Mouse (Mus musculus) layer of hippocampus, adult 18-20 months (tissue): ENCODE measurements around the gene Zmynd10. TPM values are rescaled to one million over a fixed set of nuclear protein-coding genes. Genes with fewer than 3 reads are reported as not detected.

ENCODE experiments used
- DNase-seq, 2 experiments: peaks; one replicate each; pipeline ENCODE4 v3.0.0; 2022; ENCODE audit warnings: low spot score in 2 of 2
- total RNA-seq, 2 experiments: library from RNA; stranded (reverse); gene quantifications; 2 replicates each; pipeline ENCODE4 v1.2.3; 2021

The Zmynd10 gene
- total RNA-seq, 2 experiments from 2014 or later = 5.7 to 6.2 TPM

- DNase-seq = peak in 1 of 2 experiments; percentile 59
These were observed 52.7 kb downstream of the Zmynd10 start for GRCm38 (mm10) chr9:107599842-107600241.

GRCm38 (mm10) chr9:107600745-107601144, 53.6 kb downstream of the Zmynd10 start:
- DNase-seq = no peak

Other genes with a start within 250 kb of the Zmynd10 start
- 10 to 100 TPM; 14.5 to 14.9 TPM for gene Hemk1, start 208.9 kb upstream of the Zmynd10 start, total RNA-seq
- gene 6430571L13Rik, start 206.7 kb upstream of the Zmynd10 start, total RNA-seq = 1 to 10 TPM; 2.5 to 3.2 TPM
- 10 to 100 TPM; 15.1 to 17.7 TPM for gene Cacna2d2, start 147.7 kb upstream of the Zmynd10 start, total RNA-seq
- 10 to 100 TPM; 41.7 to 42.3 TPM for gene Tmem115, start 13.4 kb upstream of the Zmynd10 start, total RNA-seq
- gene Cyb561d2, start 5.1 kb upstream of the Zmynd10 start, total RNA-seq = 10 to 100 TPM; 15.4 to 17.2 TPM
- gene Nprl2, start 5.1 kb upstream of the Zmynd10 start, total RNA-seq = 10 to 100 TPM; 40.6 to 44.5 TPM
- gene Rassf1, start 4.3 kb downstream of the Zmynd10 start, total RNA-seq = 10 to 100 TPM; 16.3 to 18.1 TPM
- gene Tusc2, start 16.0 kb downstream of the Zmynd10 start, total RNA-seq = 10 to 100 TPM; 86.2 to 86.5 TPM
- 10 to 100 TPM; 15.8 to 16.6 TPM for gene Hyal2, start 20.6 kb downstream of the Zmynd10 start, total RNA-seq
- 1 to 10 TPM; 5.1 to 7.3 TPM for gene Hyal1, start 29.6 kb downstream of the Zmynd10 start, total RNA-seq
- gene Naa80, start 31.6 kb downstream of the Zmynd10 start, total RNA-seq = 10 to 100 TPM; 10.7 to 13.5 TPM
- gene Hyal3, start 33.5 kb downstream of the Zmynd10 start, total RNA-seq = 1 to 10 TPM; 1.1 to 1.4 TPM
- gene Ifrd2, start 40.3 kb downstream of the Zmynd10 start, total RNA-seq = 10 to 100 TPM; 12.5 to 13.2 TPM
- gene Sema3b, start 61.9 kb downstream of the Zmynd10 start, total RNA-seq = 1 to 10 TPM; 1.5 to 2.5 TPM
- gene Gnai2, start 88.1 kb downstream of the Zmynd10 start, total RNA-seq = 100 to 1,000 TPM; 228 to 231 TPM
- gene Slc38a3, start 122.2 kb downstream of the Zmynd10 start, total RNA-seq = 10 to 100 TPM; 57.8 to 62.6 TPM
- not detected for gene Gnat1, start 132.4 kb downstream of the Zmynd10 start, total RNA-seq
- 1 to 10 TPM; 2.8 to 5.9 TPM for gene Sema3f, start 163.2 kb downstream of the Zmynd10 start, total RNA-seq
- 100 to 1,000 TPM; 126 to 142 TPM for gene Rbm5, start 223.7 kb downstream of the Zmynd10 start, total RNA-seq